Mouse (Mus musculus) midbrain, embryonic 15.5 days (tissue): ENCODE data around the gene Olfr1240. TPM values are rescaled to one million over a fixed set of nuclear protein-coding genes. Genes with fewer than 3 reads are reported as not detected.

Experiments used
- ATAC-seq: fragments of 200-750 bp; cut with Nextera tagmentation; replicated peaks from 2 replicates; pipeline ENCODE4 v1.8.0; 2017; ENCODE audit warnings: moderate TSS enrichment
- H3K27ac ChIP-seq: fragments of 300-500 bp; sonication (generic); 2 replicates; pipeline ENCODE4 v1.5.1; 2015; ENCODE audit warnings: mild to moderate bottlenecking, inconsistent platforms
- H3K27me3 ChIP-seq: fragments of 300-500 bp; sonication (generic); replicated peaks from 2 replicates; pipeline ENCODE4 v1.6.1; 2015; ENCODE audit warnings: inconsistent platforms
- H3K36me3 ChIP-seq: fragments of 300-500 bp; sonication (generic); replicated peaks from 2 replicates; pipeline ENCODE4 v1.6.1; 2015; ENCODE audit warnings: inconsistent platforms
- H3K4me1 ChIP-seq: fragments of 300-500 bp; sonication (generic); 2 replicates; pipeline ENCODE4 v1.6.1; 2015; ENCODE audit warnings: inconsistent platforms
- H3K4me2 ChIP-seq: fragments of 300-500 bp; sonication (generic); 2 replicates; pipeline ENCODE4 v1.6.1; 2015; ENCODE audit warnings: inconsistent platforms, mild to moderate bottlenecking, moderate library complexity
- H3K4me3 ChIP-seq: fragments of 300-500 bp; sonication (generic); 2 replicates; pipeline ENCODE4 v1.5.1; 2015; ENCODE audit warnings: mild to moderate bottlenecking, inconsistent platforms
- H3K9ac ChIP-seq: fragments of 300-500 bp; sonication (generic); 2 replicates; pipeline ENCODE4 v1.6.1; 2015; ENCODE audit warnings: mild to moderate bottlenecking, inconsistent platforms
- H3K9me3 ChIP-seq: fragments of 300-500 bp; sonication (generic); 2 replicates; pipeline ENCODE4 v1.6.1; 2016; ENCODE audit warnings: inconsistent platforms
- WGBS: fragments of 180-500 bp; shearing (Covaris S2); methylation state at CpG from one replicate; pipeline ENCODE4 v1.1.7; 2015; ENCODE audit warnings: mixed read lengths; 5-methylcytosine and 5-hydroxymethylcytosine counted together
- polyA plus RNA-seq: library from polyadenylated mRNA; unstranded; fragments of >200 nt; fragmentation: Nextera tagmentation; extraction: Ambion mirVana; gene quantifications from 2 replicates; pipeline ENCODE4 v1.2.1, GENCODE M21; 2015

Olfr1240 gene
- polyA plus RNA-seq = not detected in 2 replicates

GRCm38 (mm10) chr2:89442900-89443299, at the start of gene Olfr1240:
Gene Olfr1240, minus strand, starts transcription at chr2:89443000.
- no peak for ATAC-seq

GRCm38 (mm10) chr2:89487026-89487425, 44.2 kb upstream of the Olfr1240 start, which contains the start of gene Olfr1241:
Gene Olfr1241, minus strand, starts transcription at chr2:89487126.
- ATAC-seq = no peak
- no peaks in the 10 kb centered on the region for H3K9me3 ChIP-seq

More at GRCm38 (mm10) chr2:89442900-89443299, at the start of gene Olfr1240:
- no peak within 1 kb of the TSS for H3K27ac ChIP-seq
- H3K4me1 ChIP-seq = no peaks in the 10 kb centered on the region
- 85% methylated on average over 3 of the region's 3 CpGs for WGBS
- H3K4me2 ChIP-seq = no peak within 1 kb of the TSS
- no peaks in the 10 kb centered on the region for H3K36me3 ChIP-seq
- no peaks in the 10 kb centered on the region for H3K27me3 ChIP-seq
- H3K9me3 ChIP-seq = no peaks in the 10 kb centered on the region
- no peak within 1 kb of the TSS for H3K9ac ChIP-seq
- no peak within 1 kb of the TSS for H3K4me3 ChIP-seq

GRCm38 (mm10) chr2:89420307-89420706, 22.5 kb downstream of the Olfr1240 start, which contains the start of gene Olfr1239:
Gene Olfr1239, minus strand, starts transcription at chr2:89420407.
- Histone ChIP-seq H3K27ac (no peak within 1 kb of the TSS), H3K4me1 (no peaks in the 10 kb centered on the region), H3K4me2 (no peak within 1 kb of the TSS), H3K36me3 (no peaks in the 10 kb centered on the region), H3K27me3 (no peaks in the 10 kb centered on the region), H3K4me3 (no peak within 1 kb of the TSS), H3K9me3 (no peaks in the 10 kb centered on the region), H3K9ac (no peak within 1 kb of the TSS)
- no peak for ATAC-seq
- over 99% methylated on average over 2 of the region's 2 CpGs for WGBS

More at GRCm38 (mm10) chr2:89487026-89487425, 44.2 kb upstream of the Olfr1240 start, which contains the start of gene Olfr1241:
- Histone ChIP-seq H3K9ac (no peak within 1 kb of the TSS), H3K4me1 (no peaks in the 10 kb centered on the region), H3K27ac (no peak within 1 kb of the TSS), H3K27me3 (no peaks in the 10 kb centered on the region), H3K36me3 (no peaks in the 10 kb centered on the region), H3K4me2 (no peak within 1 kb of the TSS), H3K4me3 (no peak within 1 kb of the TSS)

GRCm38 (mm10) chr2:89414557-89414956, 28.2 kb downstream of the Olfr1240 start:
- Histone ChIP-seq H3K27me3 (no peaks in the 10 kb centered on the region), H3K4me1 (no peaks in the 10 kb centered on the region), H3K4me2 (no peak overlapping the region), H3K27ac (no peak overlapping the region), H3K9ac (no peak overlapping the region), H3K9me3 (no peaks in the 10 kb centered on the region), H3K4me3 (no peak overlapping the region), H3K36me3 (no peaks in the 10 kb centered on the region)
- ATAC-seq = no peak
- 87% methylated on average over 1 of the region's 1 CpGs for WGBS

GRCm38 (mm10) chr2:89409576-89409975, 33.2 kb downstream of the Olfr1240 start, which contains the start of gene Olfr1238:
Gene Olfr1238, minus strand, starts transcription at chr2:89409676.
- Histone ChIP-seq H3K4me1 (no peaks in the 10 kb centered on the region), H3K9me3 (no peaks in the 10 kb centered on the region), H3K27me3 (no peaks in the 10 kb centered on the region), H3K27ac (no peak within 1 kb of the TSS), H3K4me2 (no peak within 1 kb of the TSS), H3K36me3 (no peaks in the 10 kb centered on the region), H3K4me3 (no peak within 1 kb of the TSS), H3K9ac (no peak within 1 kb of the TSS)
- 97% methylated on average over 2 of the region's 2 CpGs for WGBS
- no peak for ATAC-seq

- no peaks in the 10 kb centered on the region for H3K4me1 ChIP-seq
- no peaks in the 10 kb centered on the region for H3K27me3 ChIP-seq
- WGBS = 84% methylated on average over 1 of the region's 1 CpGs
- no peaks in the 10 kb centered on the region for H3K9me3 ChIP-seq
- H3K36me3 ChIP-seq = no peaks in the 10 kb centered on the region
- no peak overlapping the region for H3K9ac ChIP-seq
- no peak for ATAC-seq
- H3K4me2 ChIP-seq = no peak overlapping the region
- no peak overlapping the region for H3K4me3 ChIP-seq
- no peak overlapping the region for H3K27ac ChIP-seq
These were observed 41.9 kb downstream of the Olfr1240 start for GRCm38 (mm10) chr2:89400882-89401281.

Other genes with a start within 250 kb of the Olfr1240 start
- not detected in 2 replicates for gene Olfr1226, start 243.0 kb downstream of the Olfr1240 start, polyA plus RNA-seq
- gene Olfr1228, start 188.9 kb downstream of the Olfr1240 start, polyA plus RNA-seq = not detected in 2 replicates
- not detected in 2 replicates for gene Olfr1229, start 155.0 kb downstream of the Olfr1240 start, polyA plus RNA-seq
- gene Olfr1230, start 145.7 kb downstream of the Olfr1240 start, polyA plus RNA-seq = not detected in 2 replicates
- not detected in 2 replicates for gene Olfr1231, start 135.9 kb downstream of the Olfr1240 start, polyA plus RNA-seq
- gene Olfr1232, start 113.3 kb downstream of the Olfr1240 start, polyA plus RNA-seq = not detected in 2 replicates
- not detected in 2 replicates for gene Olfr1233, start 100.6 kb downstream of the Olfr1240 start, polyA plus RNA-seq
- gene Olfr1234, start 78.1 kb downstream of the Olfr1240 start, polyA plus RNA-seq = not detected in 2 replicates
- gene Olfr1238, start 33.3 kb downstream of the Olfr1240 start, polyA plus RNA-seq = not detected in 2 replicates
- not detected in 2 replicates for gene Olfr1239, start 22.6 kb downstream of the Olfr1240 start, polyA plus RNA-seq
- gene Olfr1241, start 44.1 kb upstream of the Olfr1240 start, polyA plus RNA-seq = not detected in 2 replicates
- gene Olfr1242, start 55.3 kb upstream of the Olfr1240 start, polyA plus RNA-seq = not detected in 2 replicates
- gene Olfr1243, start 88.5 kb upstream of the Olfr1240 start, polyA plus RNA-seq = not detected in 2 replicates
- not detected in 2 replicates for gene Olfr1245, start 135.4 kb upstream of the Olfr1240 start, polyA plus RNA-seq
- gene Olfr1246, start 150.2 kb upstream of the Olfr1240 start, polyA plus RNA-seq = not detected in 2 replicates
- not detected in 2 replicates for gene Olfr1247, start 171.1 kb upstream of the Olfr1240 start, polyA plus RNA-seq
- gene Olfr1248, start 175.2 kb upstream of the Olfr1240 start, polyA plus RNA-seq = not detected in 2 replicates
- not detected in 2 replicates for gene Olfr1249, start 192.0 kb upstream of the Olfr1240 start, polyA plus RNA-seq
- not detected in 2 replicates for gene Olfr1250, start 218.5 kb upstream of the Olfr1240 start, polyA plus RNA-seq
- gene Olfr1251, start 228.9 kb upstream of the Olfr1240 start, polyA plus RNA-seq = not detected in 2 replicates